Mouse (Mus musculus): ENCODE measurements around the gene Rmdn3.

Rmdn3 gene

GRCm38 (mm10) chr2:119166901-119167865, 10.3 kb upstream of the Rmdn3 start, which contains the start of gene Gchfr:
Gene Gchfr (plus strand): TSS chr2:119167773.
- peak in 1 of 2 experiments; percentile 37 for DNase-seq

DNA sequence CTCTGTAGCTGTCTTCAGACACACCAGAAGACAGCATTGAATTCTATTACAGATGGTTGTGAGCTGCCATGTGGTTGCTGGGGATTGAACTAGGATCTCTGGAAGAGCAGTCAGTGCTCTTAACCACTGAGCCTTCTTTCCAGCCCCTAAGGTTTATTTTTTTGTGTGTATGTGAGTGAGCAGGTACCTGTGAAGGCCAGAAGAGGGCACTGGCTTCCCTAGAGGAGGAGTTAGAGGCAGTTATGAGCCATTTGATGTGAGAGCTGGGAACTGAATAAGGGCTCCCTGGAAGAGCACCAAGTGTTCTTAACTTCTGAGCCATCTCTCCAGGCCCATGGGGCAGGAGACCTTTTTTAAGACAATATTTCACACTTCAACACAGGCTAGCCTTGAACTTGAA, 8.6 kb upstream of the Rmdn3 start:
- no peak for DNase-seq

- no peak for DNase-seq
These were observed 7.2 kb upstream of the Rmdn3 start for GRCm38 (mm10) chr2:119163999-119164398.

DNA sequence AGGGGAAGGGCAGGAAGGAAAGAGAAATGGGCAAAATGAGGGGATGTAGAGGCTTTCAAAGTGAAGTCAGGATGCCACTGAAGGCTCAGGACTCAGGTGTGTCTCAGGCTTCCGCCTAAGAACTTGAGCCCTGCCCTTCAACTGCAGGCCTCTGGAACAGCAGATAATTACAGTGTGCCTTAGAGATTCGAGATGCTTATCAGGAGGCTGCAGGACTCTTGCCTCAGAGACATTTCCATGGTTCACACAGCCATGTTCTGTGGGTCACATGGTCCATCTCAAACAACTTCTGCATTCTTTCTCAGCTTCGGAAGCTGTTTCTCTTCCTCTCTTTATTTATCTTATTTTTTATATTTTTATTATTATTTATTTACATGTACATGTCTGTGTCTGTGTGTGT, 6.3 kb upstream of the Rmdn3 start:
- no peak for DNase-seq

GRCm38 (mm10) chr2:119161247-119161646, 4.4 kb upstream of the Rmdn3 start:
- DNase-seq, result no peak

- no peak for DNase-seq
These were observed 1.0 kb upstream of the Rmdn3 start for GRCm38 (mm10) chr2:119157836-119158235.

- no peak for DNase-seq
These were observed 653 bp downstream of the Rmdn3 start for GRCm38 (mm10) chr2:119156081-119156680.

DNA sequence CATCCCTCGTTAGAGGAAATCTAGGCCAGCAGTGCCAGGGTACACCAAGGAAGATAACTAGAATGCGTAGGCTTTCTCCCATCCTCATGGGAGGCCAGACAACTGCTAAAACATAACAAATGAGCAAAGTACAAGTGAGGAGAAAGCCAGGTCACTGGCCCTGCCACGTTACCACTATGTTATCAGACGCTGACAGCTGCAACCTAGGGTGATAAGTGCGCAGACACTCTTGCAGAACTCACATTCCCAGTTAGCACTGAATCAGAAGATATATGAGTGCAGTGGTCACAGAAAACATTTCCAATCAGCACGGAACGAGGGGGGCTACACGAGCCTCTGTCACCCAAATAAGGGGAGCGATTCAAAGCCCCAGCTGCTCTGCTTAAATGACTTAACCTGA, 1.4 kb downstream of the Rmdn3 start:
- DNase-seq, result no peak

DNA sequence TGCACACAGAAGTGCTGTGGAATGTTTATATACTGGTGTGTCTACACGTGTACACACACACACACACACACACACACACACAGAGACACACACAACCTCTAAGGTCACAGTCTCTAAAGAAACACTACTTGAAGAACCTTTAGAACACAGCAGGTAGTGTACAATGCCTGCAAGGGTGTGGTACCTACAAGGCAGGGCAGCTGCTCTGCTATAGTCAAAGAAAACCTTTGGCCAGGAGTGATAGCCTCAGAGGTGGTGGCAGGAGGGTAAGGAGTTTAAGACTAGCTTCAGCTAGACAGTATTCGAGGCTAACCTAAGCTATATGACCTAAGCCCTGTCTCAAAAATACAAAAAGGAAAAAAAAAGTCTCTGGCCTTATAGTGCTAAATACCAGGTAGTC, 2.2 kb downstream of the Rmdn3 start:
- DNase-seq, result no peak

DNA sequence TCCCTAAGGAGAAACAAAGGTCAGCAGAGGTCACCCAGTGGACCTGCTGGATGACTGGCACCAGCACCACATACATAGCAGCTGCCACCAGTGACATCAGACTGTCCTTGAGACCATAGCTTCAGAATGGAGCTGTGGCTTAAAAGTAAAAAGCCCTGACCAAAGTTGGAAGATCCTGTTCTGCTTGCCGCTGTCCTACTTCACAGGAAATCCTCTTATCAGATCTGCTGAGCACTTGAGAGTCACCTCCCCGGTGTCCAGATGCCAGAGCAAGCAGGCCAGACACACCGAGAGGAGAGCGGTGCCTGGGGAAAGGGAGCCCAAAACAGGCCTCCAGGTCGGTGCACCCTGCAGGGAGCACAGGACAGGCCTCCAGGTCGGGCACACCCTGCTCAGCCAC, 4.6 kb downstream of the Rmdn3 start:
- no peak for DNase-seq

- no peak for DNase-seq
These were observed 9.1 kb downstream of the Rmdn3 start for GRCm38 (mm10) chr2:119147775-119148174.

DNA sequence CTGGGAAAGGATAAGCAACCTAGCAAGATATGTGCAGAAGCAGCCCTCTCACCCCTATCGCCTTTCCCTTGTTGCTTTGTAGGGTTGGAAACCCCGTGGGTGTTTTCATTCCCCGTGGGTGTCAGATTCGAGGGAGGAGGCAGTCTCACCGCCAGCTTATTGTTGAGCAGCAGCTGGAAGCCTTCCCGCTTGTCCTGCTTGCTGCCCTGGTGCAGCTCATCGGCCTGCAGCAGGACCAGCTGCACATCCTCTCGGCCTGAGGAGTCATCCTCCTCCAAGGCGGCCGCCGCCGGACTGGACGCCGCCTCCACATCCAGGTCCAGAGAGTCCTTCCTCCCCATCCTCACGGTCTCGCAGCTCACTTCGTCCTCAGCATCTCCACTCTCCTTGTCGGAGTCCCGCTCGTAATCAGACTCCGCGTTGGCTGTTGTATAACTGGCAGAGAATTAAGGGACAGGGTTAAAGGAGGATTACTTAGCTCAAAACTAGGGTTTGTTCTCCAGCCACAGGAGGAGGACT, 9.6 kb downstream of the Rmdn3 start:
- no peak for DNase-seq

- no peak for DNase-seq
These were observed 10.4 kb downstream of the Rmdn3 start for GRCm38 (mm10) chr2:119146435-119146834.

DNA sequence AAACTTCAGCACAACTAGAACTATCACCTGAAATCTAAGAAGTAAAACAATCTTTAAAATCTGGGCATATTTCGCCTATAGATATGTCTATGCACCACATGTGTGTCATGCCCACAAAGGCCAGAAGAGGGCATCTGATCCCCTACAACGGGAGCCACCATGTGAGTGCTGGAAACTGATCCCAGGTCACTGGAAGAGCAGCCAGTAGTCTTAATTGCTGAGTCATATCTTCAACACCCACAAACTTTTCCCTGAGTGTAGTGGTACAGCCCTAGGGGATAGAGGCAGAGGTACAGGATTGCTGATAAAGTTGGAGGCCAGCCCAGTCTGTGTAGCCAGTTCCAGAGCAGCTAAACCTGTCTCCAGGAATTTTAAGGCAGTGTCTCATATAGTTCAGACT, 11.6 kb downstream of the Rmdn3 start:
- DNase-seq, result no peak

DNA sequence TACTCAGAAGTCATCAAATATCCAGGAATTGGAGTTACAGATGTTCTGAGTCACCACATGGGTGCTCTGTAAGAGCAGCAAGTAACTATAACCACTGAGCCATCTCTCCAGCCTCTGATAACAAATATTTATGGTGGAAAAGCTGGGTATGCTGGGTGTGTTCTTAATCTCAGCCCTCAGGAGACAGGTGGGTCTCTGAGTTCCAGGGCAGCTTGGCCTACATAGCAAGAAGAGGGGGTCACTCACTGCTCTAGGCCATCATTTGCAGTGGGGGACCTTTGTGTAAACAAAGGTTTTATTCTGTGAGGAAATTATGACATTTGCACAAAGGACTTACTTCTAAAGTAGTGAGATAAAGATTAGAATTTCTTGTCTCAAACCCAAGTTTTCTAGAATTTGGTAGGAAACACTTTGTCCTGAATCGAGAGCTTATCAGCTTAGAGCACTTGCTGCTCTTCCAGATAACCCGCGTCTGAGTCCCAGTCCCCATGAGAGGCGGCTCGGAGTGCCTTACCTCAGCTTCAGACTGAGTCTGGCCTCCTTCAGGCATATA, 20.4 kb downstream of the Rmdn3 start:
- no peak for DNase-seq

DNA sequence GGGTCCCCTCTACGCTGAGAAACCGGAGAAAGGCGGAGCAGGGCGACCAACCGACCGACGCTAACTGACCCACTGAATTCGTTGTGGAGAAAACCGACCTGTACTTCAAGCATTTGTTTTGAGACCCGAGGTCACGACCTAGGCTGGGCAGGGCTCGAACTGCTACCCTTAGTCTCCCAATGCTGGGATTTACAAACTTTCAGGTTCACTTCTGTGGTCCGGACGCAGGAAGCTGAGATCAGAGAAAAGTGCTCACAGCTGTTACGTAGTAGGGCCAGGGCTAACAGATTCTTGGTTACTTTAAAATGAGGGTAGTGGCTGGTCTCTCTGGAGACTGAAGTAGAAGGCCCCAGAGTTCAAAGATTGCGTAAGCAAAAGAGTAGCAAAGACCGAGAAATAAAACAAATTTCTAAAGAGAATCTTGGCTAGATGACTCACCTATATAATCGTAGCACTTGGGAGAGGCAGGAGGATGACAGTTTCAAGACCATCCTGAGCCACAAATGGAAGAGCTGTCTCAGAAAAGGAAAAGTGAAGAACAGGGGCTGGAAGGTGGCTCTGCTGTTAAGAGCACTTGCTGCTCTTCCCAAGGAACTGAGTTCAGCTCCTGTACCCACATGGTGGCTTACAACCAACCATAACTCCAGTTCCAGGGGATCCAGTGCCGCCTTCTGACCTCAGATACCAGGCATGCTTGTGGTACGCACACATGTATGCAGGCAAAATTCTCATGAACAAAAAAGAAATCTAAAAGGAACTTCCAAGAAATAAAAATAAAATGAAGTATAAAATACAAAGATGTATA, 43.5 kb downstream of the Rmdn3 start:
- DNase-seq, result no peak

DNA sequence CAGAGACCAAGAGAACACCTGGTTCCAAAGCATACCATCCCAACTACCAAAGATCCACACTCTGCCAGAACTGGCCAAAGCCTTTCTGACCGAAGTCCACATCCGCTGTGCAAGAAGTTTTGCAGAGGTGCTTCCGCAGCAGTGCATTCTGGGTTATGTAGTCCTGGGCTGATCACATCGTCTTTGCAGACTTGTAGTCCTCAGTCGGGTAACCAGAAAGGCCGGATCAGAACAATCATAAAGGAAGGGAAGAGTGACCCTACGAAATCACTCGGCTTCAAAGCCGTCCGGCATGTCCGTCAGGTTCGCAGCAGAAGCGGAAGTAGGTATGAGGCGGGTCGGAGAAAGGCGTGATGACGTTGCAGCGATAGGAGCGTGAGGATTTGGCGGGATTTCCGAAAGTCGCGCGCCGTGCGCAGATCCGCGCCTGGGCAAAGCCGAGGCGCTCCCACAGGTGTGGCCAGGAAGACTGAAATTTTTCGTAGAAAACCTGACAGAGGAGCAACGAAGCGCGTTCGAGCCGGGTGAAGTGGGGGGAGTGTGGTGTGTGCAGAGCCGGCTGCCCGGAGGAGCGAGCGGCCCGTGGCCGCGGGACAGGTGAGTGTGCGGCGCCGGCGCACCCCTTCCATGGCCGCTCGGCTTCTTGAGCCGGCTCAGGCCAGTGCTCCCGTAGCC, 44.3 kb downstream of the Rmdn3 start, which contains the start of gene Rad51:
TSS of gene Rad51 (plus strand) at position 356 of the 675 bp plus-strand sequence.
- DNase-seq, result peak; percentile 67 to 75

DNA sequence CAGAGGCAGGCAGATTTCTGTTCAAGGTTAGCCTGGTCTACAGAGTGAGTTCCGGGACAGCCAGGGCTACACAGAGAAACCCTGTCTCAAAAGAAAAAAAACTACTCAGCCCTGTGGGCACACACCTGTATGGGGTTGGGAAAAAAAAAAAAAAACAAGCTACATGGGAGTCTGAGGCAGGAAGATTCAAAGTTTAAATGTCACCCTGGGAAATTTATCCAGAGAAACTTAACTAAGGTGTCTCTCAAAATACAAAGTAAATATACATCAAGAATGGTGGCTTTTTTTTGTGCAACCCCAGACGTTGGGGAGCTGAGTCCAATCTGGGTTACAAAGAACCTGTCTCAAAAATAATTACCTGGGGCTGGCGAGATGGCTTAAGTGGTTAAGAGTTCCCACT, 45.8 kb downstream of the Rmdn3 start:
- no peak for DNase-seq

- DNase-seq, result no peak
These were observed 48.3 kb downstream of the Rmdn3 start for GRCm38 (mm10) chr2:119108554-119108953.

- no peak for DNase-seq
These were observed 50.3 kb downstream of the Rmdn3 start for GRCm38 (mm10) chr2:119106583-119106982.

- DNase-seq, result no peak
These were observed 55.3 kb downstream of the Rmdn3 start for GRCm38 (mm10) chr2:119101552-119101951.

All from spleen, adult 18-20 months (tissue).